Mouse (Mus musculus) heart, adult 2 months (tissue): ENCODE data around the gene Ttll6. TPM values are rescaled to one million over a fixed set of nuclear protein-coding genes. Genes with fewer than 3 reads are reported as not detected.

Source experiments
- DNase-seq, 2 experiments: peaks; one replicate each; pipeline ENCODE4 v3.0.0; 2021
- H3K27ac ChIP-seq: fragments of 200-600 bp; 2 replicates; pipeline ENCODE4 v1.8.1; 2022
- H3K27me3 ChIP-seq: fragments of 200-500 bp; 2 replicates; pipeline ENCODE4 v1.6.1; 2012; ENCODE audit warnings: mild to moderate bottlenecking, low read length, inconsistent platforms, mixed read lengths; ENCODE audit not compliant: control insufficient read depth, insufficient read depth
- H3K36me3 ChIP-seq: fragments of 200-500 bp; 2 replicates; pipeline ENCODE4 v1.6.1; 2012; ENCODE audit warnings: low read length, inconsistent platforms; ENCODE audit not compliant: control insufficient read depth, insufficient read depth
- H3K4me1 ChIP-seq: fragments of 200-500 bp; 2 replicates; pipeline ENCODE4 v1.6.1; 2011; ENCODE audit warnings: low read length; ENCODE audit not compliant: control insufficient read depth, insufficient read depth
- H3K4me3 ChIP-seq: fragments of 200-600 bp; 2 replicates; pipeline ENCODE4 v1.8.1; 2022
- H3K79me2 ChIP-seq: fragments of 200-500 bp; replicated peaks from 2 replicates; pipeline ENCODE4 v1.6.1; 2012; ENCODE audit warnings: mild to moderate bottlenecking, inconsistent platforms, low read length, moderate library complexity, mixed read lengths; ENCODE audit not compliant: control insufficient read depth, insufficient read depth
- H3K9ac ChIP-seq: fragments of 200-500 bp; 2 replicates; pipeline ENCODE4 v1.6.1; 2012; ENCODE audit warnings: low read depth, mild to moderate bottlenecking, control low read depth, inconsistent platforms, low read length, mixed read lengths
- CTCF ChIP-seq: fragments of 200-600 bp; IDR thresholded peaks from 2 replicates; pipeline ENCODE4 v1.8.1; 2022; ENCODE audit warnings: antibody characterized with exemption, mild to moderate bottlenecking, moderate library complexity
- EP300 ChIP-seq: fragments of 200-500 bp; IDR thresholded peaks from 2 replicates; pipeline ENCODE4 v1.6.1; 2011; ENCODE audit warnings: low read depth, low read length, control low read depth; ENCODE audit not compliant: insufficient read depth
- POLR2A ChIP-seq: fragments of 200-500 bp; IDR thresholded peaks from 2 replicates; pipeline ENCODE4 v1.6.1; 2011; ENCODE audit warnings: mild to moderate bottlenecking, low read depth, low read length, control low read depth; ENCODE audit not compliant: insufficient read depth
- WGBS: fragments of 180-500 bp; shearing (Covaris S2); methylation state at CpG from one replicate; pipeline ENCODE4 v1.1.7; 2018; 5-methylcytosine and 5-hydroxymethylcytosine counted together
- intact Hi-C: fragments of 180-260 bp; cut with DNase I; formaldehyde crosslinking; loops from one replicate; pipeline ENCODE4 v1.15.1; 2025
- polyA plus RNA-seq: library from polyadenylated mRNA; depleted of rRNA; stranded (reverse); fragments of >200 nt; gene quantifications from 2 replicates; pipeline ENCODE4 v1.2.3, GENCODE M21; 2012
- total RNA-seq, 2 experiments: library from RNA; stranded (reverse); gene quantifications; 2 replicates each; pipeline ENCODE4 v1.2.3; 2021

The Ttll6 gene
- total and polyA plus RNA-seq, 3 experiments: 0.18 TPM; not detected in 2

DNA sequence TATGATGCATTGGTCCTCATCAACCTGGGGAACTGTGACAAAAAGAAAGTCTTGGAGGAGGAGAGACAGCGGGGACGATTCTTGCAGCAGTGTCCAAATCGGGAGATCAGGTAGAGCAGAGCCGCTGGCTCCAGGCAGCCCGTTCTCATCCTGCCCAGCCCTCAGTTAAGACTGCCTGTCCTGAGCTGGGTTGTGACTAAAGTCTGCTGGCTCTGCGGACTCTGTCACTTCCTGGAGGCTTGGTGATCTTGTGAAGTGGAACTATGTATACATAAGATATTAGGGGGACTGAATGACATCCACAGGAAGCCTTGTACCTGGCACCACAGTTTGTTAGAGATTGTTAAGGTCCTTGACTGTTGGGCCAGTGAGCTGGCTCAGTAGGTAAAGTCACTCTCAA, 13.9 kb downstream of the Ttll6 start:
- no peak overlapping the region for H3K9ac ChIP-seq
- H3K27ac ChIP-seq: no peak overlapping the region
- WGBS: 56% methylated on average over 6 of the region's 6 CpGs
- no peaks in the 10 kb centered on the region; the same call in 1 of the 2 replicates for H3K27me3 ChIP-seq
- TF ChIP-seq POLR2A: no peak
- no peak for TF ChIP-seq CTCF
- no peak for TF ChIP-seq EP300
- intact Hi-C loops: no loop called here
- no peak for DNase-seq
- H3K36me3 ChIP-seq: no peaks in the 10 kb centered on the region
- no peak overlapping the region for H3K4me3 ChIP-seq
- H3K79me2 ChIP-seq: no peaks in the 10 kb centered on the region
- no peaks in the 10 kb centered on the region for H3K4me1 ChIP-seq

DNA sequence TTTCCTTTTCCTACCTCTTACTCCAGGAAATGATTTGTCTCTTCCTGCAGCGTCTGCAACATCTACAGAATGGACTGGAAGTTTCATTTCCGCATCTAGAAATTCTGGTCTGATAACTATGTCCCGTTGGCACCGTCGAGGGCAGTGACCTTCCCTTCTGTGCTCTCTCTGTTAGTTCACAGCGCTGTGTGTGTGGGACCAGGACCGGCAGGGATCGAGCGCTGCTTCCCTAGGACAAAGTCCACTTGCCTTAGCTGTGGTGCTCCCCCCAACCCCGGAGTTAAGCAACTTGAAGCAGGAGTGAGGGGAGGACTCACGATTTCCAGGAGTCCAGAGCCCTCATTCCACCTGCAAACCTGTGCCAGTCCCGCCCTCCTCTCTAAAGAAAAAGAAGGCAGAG, 31.2 kb downstream of the Ttll6 start:
- Histone ChIP-seq H3K4me1 (no peaks in the 10 kb centered on the region), H3K79me2 (no peaks in the 10 kb centered on the region), H3K4me3 (no peak overlapping the region), H3K36me3 (no peaks in the 10 kb centered on the region), H3K27ac (no peak overlapping the region), H3K27me3 (peaks cover 15% of the 10 kb centered on the region), H3K9ac (no peak overlapping the region)
- intact Hi-C loops: no loop called here
- DNase-seq: no peak
- TF ChIP-seq EP300 (no peak), CTCF (no peak), POLR2A (no peak)
- 45% methylated on average over 12 of the region's 12 CpGs for WGBS

DNA sequence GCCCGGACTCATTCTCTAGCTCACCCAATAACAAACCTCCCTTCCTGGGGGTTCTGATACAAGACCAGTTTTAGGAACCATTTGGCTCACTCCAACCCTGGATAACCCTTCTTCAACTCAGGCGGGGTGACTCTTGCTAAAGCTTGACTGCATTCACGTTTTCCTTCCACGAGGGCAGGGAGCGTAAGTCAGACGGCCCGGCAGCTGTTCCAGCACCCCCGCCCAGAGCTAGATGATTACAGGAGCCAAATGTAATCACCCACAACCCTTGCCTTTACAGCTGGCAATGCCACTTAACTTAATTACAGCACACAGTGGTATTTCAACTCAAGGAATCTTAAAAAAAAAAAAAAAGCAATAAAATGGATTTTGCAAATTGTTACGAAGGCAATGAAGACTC, 34.5 kb downstream of the Ttll6 start:
- DNase-seq: no peak
- Histone ChIP-seq H3K79me2 (no peaks in the 10 kb centered on the region), H3K4me1 (no peaks in the 10 kb centered on the region), H3K27me3 (peaks cover 33% of the 10 kb centered on the region), H3K27ac (no peak overlapping the region), H3K36me3 (no peaks in the 10 kb centered on the region), H3K9ac (no peak overlapping the region), H3K4me3 (no peak overlapping the region)
- intact Hi-C loops: no loop called here
- WGBS: 24% methylated on average over 9 of the region's 9 CpGs
- TF ChIP-seq POLR2A (no peak), EP300 (no peak), CTCF (no peak)

DNA sequence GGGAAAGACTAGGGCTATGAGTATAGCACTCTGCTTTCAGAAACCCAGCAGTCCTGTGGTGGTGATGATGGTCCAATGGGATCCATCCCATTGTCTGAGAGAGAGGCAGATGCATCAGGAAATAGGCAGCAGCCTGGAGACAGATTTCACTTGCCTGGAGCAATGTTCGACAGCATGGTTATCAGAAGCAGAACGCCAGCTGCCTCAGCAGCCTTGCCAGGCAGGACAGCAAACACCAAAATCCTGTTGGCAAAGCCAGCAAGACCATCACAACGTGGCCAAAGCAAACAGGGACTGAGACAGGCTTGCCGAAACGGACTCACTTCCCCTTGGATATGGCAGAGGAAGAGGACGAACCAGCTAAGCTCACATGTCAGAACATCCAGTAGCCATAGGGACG, 35.4 kb downstream of the Ttll6 start:
- Histone ChIP-seq H3K36me3 (no peaks in the 10 kb centered on the region), H3K4me1 (no peaks in the 10 kb centered on the region), H3K27ac (no peak overlapping the region), H3K27me3 (peaks cover 36% of the 10 kb centered on the region), H3K9ac (no peak overlapping the region), H3K4me3 (no peak overlapping the region), H3K79me2 (no peaks in the 10 kb centered on the region)
- WGBS: 11% methylated on average over 7 of the region's 7 CpGs
- no peak for DNase-seq
- TF ChIP-seq POLR2A: no peak
- intact Hi-C loops: no loop called here

DNA sequence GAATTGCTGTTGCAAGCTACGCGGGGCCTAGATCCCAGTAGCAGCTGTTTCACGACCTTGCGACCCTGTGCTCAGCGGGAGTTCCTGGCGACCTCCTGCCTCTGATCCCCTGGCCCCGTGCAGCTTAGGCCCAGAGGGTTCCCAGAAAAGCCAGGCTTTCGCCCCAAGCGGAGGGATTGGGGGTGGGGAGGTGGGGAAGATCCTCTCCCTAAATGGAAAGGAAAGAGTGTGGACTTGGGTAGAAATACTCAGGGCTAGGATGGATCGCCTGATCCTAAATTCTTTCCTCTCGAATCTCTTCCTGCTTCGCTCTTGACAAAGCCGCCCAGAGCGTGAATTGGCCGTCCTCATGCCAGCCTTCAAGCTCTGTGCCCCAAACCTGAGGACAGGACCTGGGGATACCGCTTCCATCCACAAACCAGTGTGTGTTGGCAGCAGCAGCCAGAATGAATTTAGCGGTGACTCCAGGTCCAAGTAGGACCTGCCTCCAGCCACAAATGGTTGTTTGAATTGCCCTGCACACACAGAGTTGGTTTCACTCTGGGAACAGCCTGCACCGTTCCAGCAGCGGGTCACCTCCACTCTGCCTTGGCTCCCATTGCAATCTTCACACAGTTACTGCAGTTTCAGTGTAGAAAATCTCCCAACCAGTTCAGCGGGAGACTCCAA, 37.3 kb downstream of the Ttll6 start:
- no peaks in the 10 kb centered on the region for H3K4me1 ChIP-seq
- intact Hi-C loops: no loop called here
- no peak for DNase-seq
- H3K4me3 ChIP-seq: no peak overlapping the region
- no peaks in the 10 kb centered on the region for H3K36me3 ChIP-seq
- no peak overlapping the region for H3K9ac ChIP-seq
- H3K79me2 ChIP-seq: no peaks in the 10 kb centered on the region
- TF ChIP-seq CTCF: no peak
- no peak for TF ChIP-seq EP300
- WGBS: 2% methylated on average over 20 of the region's 20 CpGs
- H3K27ac ChIP-seq: no peak overlapping the region
- H3K27me3 ChIP-seq: peaks cover 32% of the 10 kb centered on the region

DNA sequence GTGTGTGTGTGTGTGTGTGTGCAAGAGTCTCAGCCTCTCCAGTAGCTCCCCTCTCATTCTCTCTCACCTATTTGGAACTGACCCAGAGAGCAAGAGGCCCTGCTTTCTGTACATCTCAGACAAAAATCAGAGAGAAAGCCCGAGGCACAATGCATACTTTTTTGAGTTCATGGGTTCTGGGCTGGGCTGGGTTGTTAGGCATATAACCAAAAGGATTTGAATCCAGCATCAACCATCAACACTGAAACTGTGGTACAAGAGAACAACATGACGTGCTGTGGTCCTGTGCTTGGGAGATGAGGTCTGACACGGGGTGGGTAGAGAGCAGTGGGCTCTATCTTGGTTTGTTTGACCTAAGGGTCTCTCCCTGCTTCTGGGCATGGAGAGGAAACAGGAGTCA, 38.0 kb downstream of the Ttll6 start:
- Histone ChIP-seq H3K4me1 (no peaks in the 10 kb centered on the region), H3K4me3 (no peak overlapping the region), H3K9ac (no peak overlapping the region), H3K36me3 (no peaks in the 10 kb centered on the region), H3K27ac (no peak overlapping the region), H3K79me2 (no peaks in the 10 kb centered on the region), H3K27me3 (peaks cover 32% of the 10 kb centered on the region)
- WGBS: 10% methylated on average over 3 of the region's 3 CpGs
- DNase-seq: no peak
- intact Hi-C loops: no loop called here
- TF ChIP-seq POLR2A: no peak
- TF ChIP-seq EP300: no peak
- no peak for TF ChIP-seq CTCF
